Mouse (Mus musculus) hindbrain, embryonic 16.5 days (tissue): ENCODE data around the gene Atp8b5. TPM values are rescaled to one million over a fixed set of nuclear protein-coding genes. Genes with fewer than 3 reads are reported as not detected.

Experiments used
- ATAC-seq: fragments of 200-750 bp; cut with Nextera tagmentation; 2 replicates; pipeline ENCODE4 v1.8.0; 2017; ENCODE audit warnings: moderate TSS enrichment, moderate library complexity
- H3K27ac ChIP-seq: fragments of 300-500 bp; sonication (generic); 2 replicates; pipeline ENCODE4 v1.5.1; 2014; ENCODE audit warnings: low read depth, mild to moderate bottlenecking, control low read depth, low read length, moderate library complexity
- H3K27me3 ChIP-seq: fragments of 300-500 bp; sonication (generic); replicated peaks from 2 replicates; pipeline ENCODE4 v1.6.1; 2014; ENCODE audit warnings: low read length; ENCODE audit not compliant: control insufficient read depth, insufficient read depth
- H3K36me3 ChIP-seq: fragments of 300-500 bp; sonication (generic); 2 replicates; pipeline ENCODE4 v1.6.1; 2014; ENCODE audit warnings: mild to moderate bottlenecking, low read length, moderate library complexity, mixed read lengths; ENCODE audit not compliant: control insufficient read depth, insufficient read depth
- H3K4me1 ChIP-seq: fragments of 300-500 bp; sonication (generic); 2 replicates; pipeline ENCODE4 v1.6.1; 2014; ENCODE audit warnings: low read depth, low read length; ENCODE audit not compliant: control insufficient read depth, insufficient read depth
- H3K4me2 ChIP-seq: fragments of 300-500 bp; sonication (generic); 2 replicates; pipeline ENCODE4 v1.6.1; 2014; ENCODE audit warnings: mild to moderate bottlenecking, low read length, control low read depth, moderate library complexity
- H3K4me3 ChIP-seq: fragments of 300-500 bp; sonication (generic); 2 replicates; pipeline ENCODE4 v1.5.1; 2014; ENCODE audit warnings: mild to moderate bottlenecking, low read length, control low read depth, moderate library complexity
- H3K9ac ChIP-seq: fragments of 300-500 bp; sonication (generic); 2 replicates; pipeline ENCODE4 v1.6.1; 2014; ENCODE audit warnings: low read depth, mild to moderate bottlenecking, control low read depth, low read length, moderate library complexity
- H3K9me3 ChIP-seq: fragments of 300-500 bp; sonication (generic); 2 replicates; pipeline ENCODE4 v1.6.1; 2014; ENCODE audit warnings: mild to moderate bottlenecking, low read length, moderate library complexity; ENCODE audit not compliant: control insufficient read depth
- WGBS: fragments of 180-500 bp; shearing (Covaris S2); extraction: QIAGEN DNeasy Blood & Tissue Kit; methylation state at CpG from one replicate; pipeline ENCODE4 v1.1.7; 2014; 5-methylcytosine and 5-hydroxymethylcytosine counted together
- polyA plus RNA-seq: library from polyadenylated mRNA; unstranded; fragments of >200 nt; fragmentation: Nextera tagmentation; extraction: Ambion mirVana; gene quantifications from 2 replicates; pipeline ENCODE4 v1.2.1, GENCODE M21; 2015

Gene Atp8b5
- polyA plus RNA-seq: 0.60 and 1.2 TPM in 2 replicates

DNA sequence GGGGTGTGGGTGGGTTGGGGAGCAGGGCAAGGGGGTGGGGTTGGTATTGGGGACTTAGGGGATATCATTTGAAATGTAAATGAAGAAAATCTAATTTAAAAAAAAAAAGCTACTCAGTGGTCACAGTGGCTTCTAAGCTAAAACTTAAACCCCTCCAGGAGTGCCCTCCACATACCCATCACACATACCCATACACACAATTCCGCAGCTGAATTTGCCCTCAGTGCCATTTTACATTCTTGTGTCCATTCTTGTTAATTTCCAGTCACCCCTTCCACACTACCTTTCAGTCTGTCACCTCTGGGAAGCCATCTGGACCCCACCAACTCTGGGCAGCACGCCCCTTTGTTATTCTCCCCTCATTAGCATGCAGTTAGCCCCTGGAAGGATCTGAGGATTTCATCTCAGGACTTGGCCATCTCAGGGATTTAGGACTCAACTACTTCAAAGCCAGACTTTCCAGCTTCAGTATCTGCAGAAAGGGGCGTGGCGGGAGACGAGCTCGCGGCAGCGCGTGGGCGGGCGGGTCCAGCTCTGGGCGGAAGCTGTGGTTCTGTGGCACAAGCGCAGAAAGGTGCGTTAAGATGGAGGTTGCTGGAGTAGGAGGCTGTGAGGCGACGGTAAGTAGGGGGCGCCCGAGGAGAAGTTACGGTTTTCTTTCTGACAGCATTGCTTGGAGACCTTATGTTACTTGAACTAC is at the start of gene Atp8b5:
Gene Atp8b5 (plus strand): TSS at position 537 of the 700 bp plus-strand sequence.
- Histone ChIP-seq H3K4me1 (peaks cover 6% of the 10 kb centered on the region; the same call in 1 of the 2 replicates), H3K4me2 (peak within 1 kb of the TSS; percentile 51), H3K9me3 (no peaks in the 10 kb centered on the region), H3K27ac (no peak within 1 kb of the TSS), H3K9ac (peak within 1 kb of the TSS; percentile 19; the same call in 1 of the 2 replicates), H3K27me3 (no peaks in the 10 kb centered on the region), H3K36me3 (no peaks in the 10 kb centered on the region; the same call in 1 of the 2 replicates), H3K4me3 (peak within 1 kb of the TSS; percentile 27)
- peak; percentile 98 for ATAC-seq
- 2% methylated on average over 19 of the region's 19 CpGs for WGBS

DNA sequence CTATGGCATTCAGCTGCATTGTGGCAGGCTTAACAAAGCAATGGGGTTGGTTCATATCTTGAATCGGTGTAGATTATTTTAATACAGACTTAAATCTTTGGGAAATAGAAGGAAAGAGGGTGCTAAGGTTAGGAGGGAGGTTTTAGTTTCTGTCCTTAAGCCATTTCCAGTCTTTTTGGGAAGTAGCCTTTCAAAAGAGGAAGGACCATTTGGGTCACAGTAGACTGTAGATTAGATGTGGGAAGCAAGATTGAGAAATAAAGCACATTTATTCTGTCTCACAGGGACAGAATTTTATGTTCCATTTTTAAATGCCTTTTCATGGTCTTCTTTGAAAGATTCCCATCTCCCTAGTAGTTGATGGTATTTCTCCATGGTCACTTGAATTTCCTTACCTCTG is 49.0 kb upstream of the Atp8b5 start:
- 100% methylated on average over 1 of the region's 1 CpGs for WGBS
- Histone ChIP-seq H3K36me3 (no peaks in the 10 kb centered on the region), H3K4me2 (no peak overlapping the region), H3K27me3 (no peaks in the 10 kb centered on the region), H3K9me3 (no peaks in the 10 kb centered on the region), H3K4me1 (no peaks in the 10 kb centered on the region), H3K4me3 (no peak overlapping the region), H3K9ac (no peak overlapping the region), H3K27ac (no peak overlapping the region)
- ATAC-seq: no peak

DNA sequence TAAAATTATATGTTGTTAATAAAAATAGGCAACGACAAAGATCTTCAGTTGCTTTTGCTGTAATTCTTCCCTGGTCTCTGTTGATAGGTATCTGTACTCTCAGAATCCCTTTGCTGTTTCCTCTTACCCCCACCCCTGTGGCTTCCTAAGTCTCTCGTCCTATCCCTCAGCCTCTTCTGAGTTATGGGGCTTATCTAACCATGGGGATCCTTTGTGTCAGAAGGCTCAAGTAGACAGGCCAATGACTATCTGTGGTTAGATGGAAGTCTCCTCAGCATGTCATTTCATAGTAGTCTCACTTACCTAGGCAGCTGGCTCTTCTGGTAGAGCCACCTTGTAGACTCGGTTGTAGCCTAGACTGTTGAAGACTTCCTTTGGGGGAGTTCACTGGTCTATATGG is 35.1 kb upstream of the Atp8b5 start:
- Histone ChIP-seq H3K36me3 (peaks cover 3% of the 10 kb centered on the region), H3K4me2 (no peak overlapping the region), H3K4me3 (no peak overlapping the region), H3K9ac (no peak overlapping the region), H3K4me1 (no peaks in the 10 kb centered on the region), H3K27me3 (no peaks in the 10 kb centered on the region), H3K9me3 (no peaks in the 10 kb centered on the region), H3K27ac (no peak overlapping the region)
- WGBS: 92% methylated on average over 3 of the region's 3 CpGs
- no peak for ATAC-seq

DNA sequence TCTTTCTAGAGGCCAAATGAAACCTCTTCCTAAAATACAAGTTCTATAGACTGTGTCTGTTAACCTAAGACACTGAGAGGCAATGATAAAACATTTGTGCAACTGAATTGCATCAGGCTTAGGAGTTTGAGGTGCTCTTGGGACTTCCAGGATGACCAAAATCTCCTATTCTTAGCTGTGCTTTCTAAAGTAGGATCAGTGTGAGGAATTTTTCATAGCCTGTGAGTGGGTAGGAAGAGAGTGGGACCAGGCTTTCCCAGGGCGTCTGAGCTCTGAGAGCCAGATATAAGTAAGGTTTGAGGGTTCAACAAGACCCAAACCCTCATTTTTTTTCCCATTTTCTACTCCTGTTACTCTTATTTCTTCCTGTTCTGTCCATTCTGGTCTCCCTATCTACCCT is 34.0 kb upstream of the Atp8b5 start:
- Histone ChIP-seq H3K4me1 (no peaks in the 10 kb centered on the region), H3K4me2 (no peak overlapping the region), H3K36me3 (peaks cover 4% of the 10 kb centered on the region), H3K27ac (no peak overlapping the region), H3K9ac (no peak overlapping the region), H3K4me3 (no peak overlapping the region), H3K9me3 (no peaks in the 10 kb centered on the region), H3K27me3 (no peaks in the 10 kb centered on the region)
- ATAC-seq: no peak
- WGBS: 88% methylated on average over 1 of the region's 1 CpGs

DNA sequence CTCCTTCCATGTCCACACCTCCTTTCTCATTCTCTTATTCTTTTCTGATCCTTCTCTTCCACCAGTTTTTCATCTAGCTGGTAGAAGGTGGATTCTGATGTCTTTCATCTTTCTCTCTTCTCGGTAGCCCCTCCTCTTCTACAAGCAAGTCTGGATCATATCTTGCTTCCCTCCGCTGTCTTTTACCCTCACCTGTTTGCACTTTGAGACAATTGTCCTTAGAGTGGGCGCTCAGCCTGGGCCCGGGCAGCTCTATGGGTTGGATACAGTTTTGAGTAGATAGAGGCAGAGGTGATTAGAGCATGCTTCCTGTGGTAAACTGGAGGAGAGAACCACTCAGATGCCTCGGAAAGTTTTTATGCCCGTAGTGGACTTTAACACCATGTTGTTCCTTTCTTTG is 33.5 kb upstream of the Atp8b5 start:
- Histone ChIP-seq H3K27ac (no peak overlapping the region), H3K4me2 (no peak overlapping the region), H3K4me3 (no peak overlapping the region), H3K9ac (no peak overlapping the region), H3K27me3 (no peaks in the 10 kb centered on the region), H3K9me3 (no peaks in the 10 kb centered on the region), H3K36me3 (peaks cover 9% of the 10 kb centered on the region), H3K4me1 (no peaks in the 10 kb centered on the region)
- 92% methylated on average over 6 of the region's 6 CpGs for WGBS
- no peak for ATAC-seq

DNA sequence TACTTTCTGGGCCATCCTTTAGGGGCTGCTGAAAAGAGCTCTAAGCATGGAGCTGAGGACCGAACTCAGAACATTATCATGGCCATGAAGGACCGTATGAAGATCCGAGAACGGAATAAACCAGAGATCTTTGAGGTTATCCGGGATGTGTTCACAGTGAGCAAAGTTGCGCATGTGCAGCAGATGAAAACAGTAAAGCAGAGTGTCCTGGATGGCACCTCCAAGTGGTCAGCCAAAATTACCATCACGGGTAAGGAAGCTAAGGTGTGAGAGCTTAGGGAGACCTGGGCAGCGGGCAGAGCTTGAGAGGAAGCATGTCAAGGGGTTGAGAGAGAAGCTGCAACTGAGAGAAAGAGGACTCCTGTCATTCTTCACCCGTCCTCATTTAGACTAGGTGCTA is 30.1 kb upstream of the Atp8b5 start:
- WGBS: 94% methylated on average over 9 of the region's 9 CpGs
- H3K36me3 ChIP-seq: peaks cover 14% of the 10 kb centered on the region
- H3K4me3 ChIP-seq: no peak overlapping the region
- H3K9me3 ChIP-seq: no peaks in the 10 kb centered on the region
- H3K4me1 ChIP-seq: no peaks in the 10 kb centered on the region
- no peak for ATAC-seq
- H3K9ac ChIP-seq: no peak overlapping the region
- H3K27me3 ChIP-seq: no peaks in the 10 kb centered on the region
- H3K27ac ChIP-seq: no peak overlapping the region
- H3K4me2 ChIP-seq: no peak overlapping the region

DNA sequence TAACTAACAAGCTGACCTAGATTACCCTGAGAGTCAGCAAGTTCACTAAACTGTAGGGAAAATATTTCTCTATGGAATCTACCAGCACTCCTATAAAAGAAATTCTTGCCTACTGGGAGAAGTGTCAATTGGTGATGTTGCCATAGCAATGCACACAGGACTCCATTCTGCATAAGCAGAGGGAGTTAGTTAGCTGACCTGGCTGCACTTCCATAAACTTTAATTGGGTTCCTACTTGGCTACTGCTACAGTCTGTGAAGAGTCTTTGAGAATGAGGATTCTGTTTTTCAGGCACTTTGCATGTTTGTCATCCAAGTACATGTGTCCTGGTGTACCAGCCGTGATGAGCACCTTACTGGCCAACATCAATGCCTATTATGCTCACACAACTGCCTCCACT is 26.2 kb upstream of the Atp8b5 start:
- Histone ChIP-seq H3K9ac (no peak overlapping the region), H3K4me3 (no peak overlapping the region), H3K36me3 (peaks cover 14% of the 10 kb centered on the region), H3K4me1 (no peaks in the 10 kb centered on the region), H3K4me2 (no peak overlapping the region), H3K9me3 (no peaks in the 10 kb centered on the region), H3K27me3 (no peaks in the 10 kb centered on the region), H3K27ac (no peak overlapping the region)
- 95% methylated on average over 1 of the region's 1 CpGs for WGBS
- ATAC-seq: no peak

DNA sequence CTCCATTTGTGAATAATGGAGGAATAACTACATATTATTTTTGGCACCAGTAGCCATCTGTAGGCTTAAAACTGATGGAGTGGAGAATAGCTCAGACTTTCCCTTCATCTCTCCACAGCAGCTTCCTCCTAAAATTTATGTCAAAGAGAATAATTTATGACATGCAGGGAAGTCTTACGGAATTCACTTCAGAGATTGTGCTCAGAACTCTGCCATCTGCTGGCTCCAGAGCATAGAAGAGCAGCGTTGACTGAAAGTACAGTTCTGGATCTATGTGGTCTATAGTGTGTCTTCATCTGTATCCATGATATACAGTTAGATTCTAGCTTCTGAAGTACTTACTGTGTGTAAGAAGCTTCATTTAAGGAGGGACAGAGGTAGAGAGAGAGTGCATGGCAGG is 22.9 kb upstream of the Atp8b5 start:
- H3K27me3 ChIP-seq: no peaks in the 10 kb centered on the region
- no peak for ATAC-seq
- H3K36me3 ChIP-seq: peaks cover 7% of the 10 kb centered on the region
- H3K4me1 ChIP-seq: no peaks in the 10 kb centered on the region
- H3K9ac ChIP-seq: no peak overlapping the region
- no peak overlapping the region for H3K4me2 ChIP-seq
- H3K4me3 ChIP-seq: no peak overlapping the region
- WGBS: 51% methylated on average over 2 of the region's 2 CpGs
- H3K9me3 ChIP-seq: no peaks in the 10 kb centered on the region
- H3K27ac ChIP-seq: no peak overlapping the region

DNA sequence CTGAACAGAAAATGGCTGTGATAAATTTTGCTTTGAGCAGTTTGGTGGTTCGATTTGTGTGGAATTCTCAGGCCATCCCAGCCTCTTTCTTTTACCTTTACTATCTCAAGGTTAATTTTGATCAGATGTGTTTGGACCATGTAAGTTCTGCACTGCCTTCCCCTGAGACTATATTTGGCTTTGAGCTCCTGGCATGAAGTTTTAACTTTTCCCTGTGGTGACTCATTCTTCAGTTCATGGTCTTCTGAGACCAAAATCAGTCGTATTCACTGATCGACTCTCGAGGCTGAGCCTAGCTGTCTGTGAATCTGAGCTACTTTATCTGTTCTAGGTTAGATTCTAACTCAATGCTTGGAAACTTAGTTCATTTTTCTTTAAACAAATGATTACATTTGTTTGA is 21.2 kb upstream of the Atp8b5 start:
- H3K9ac ChIP-seq: no peak overlapping the region
- H3K36me3 ChIP-seq: peaks cover 7% of the 10 kb centered on the region; the same call in 1 of the 2 replicates
- H3K4me1 ChIP-seq: no peaks in the 10 kb centered on the region
- no peak overlapping the region for H3K4me3 ChIP-seq
- ATAC-seq: no peak
- H3K27me3 ChIP-seq: no peaks in the 10 kb centered on the region
- H3K4me2 ChIP-seq: no peak overlapping the region
- H3K27ac ChIP-seq: no peak overlapping the region
- H3K9me3 ChIP-seq: no peaks in the 10 kb centered on the region
- 96% methylated on average over 4 of the region's 4 CpGs for WGBS
